In the genomic region with DNA sequence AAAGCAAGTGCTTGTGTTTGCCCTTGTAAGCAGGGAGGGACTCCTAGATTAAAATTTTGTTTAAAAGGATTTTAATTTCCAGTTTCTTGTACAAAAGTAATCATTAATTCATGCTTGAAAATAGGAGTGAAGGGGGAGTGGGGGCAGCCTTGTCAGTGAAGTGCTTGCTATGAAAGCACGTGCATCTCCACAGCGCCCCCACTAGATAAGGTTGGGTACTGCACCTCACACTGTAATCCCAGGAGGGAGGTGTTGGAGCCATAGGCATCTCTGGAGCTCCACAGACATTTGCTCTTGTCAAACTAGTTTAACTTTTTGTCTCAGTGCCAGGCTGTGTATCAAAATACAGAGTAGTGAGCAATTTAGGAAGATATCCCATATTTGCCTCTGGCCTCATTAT, we compare ENCODE assay signal across 17 mouse cellular contexts.
DNase-seq lines count a peak whose midpoint lies in the region; ATAC-seq and TF ChIP-seq lines count a peak whose summit lies in the region.
"Had no signal": no experiment of that assay in that cellular context is flagged by ENCODE, and none has a peak within 500 bp of the region (broad histone marks: within the 10 kb centered on the region; RNA-seq: fewer than 3 reads in every experiment).

No protein-coding gene starts in this region.

- no peak overlapping the region for H3K4me2 ChIP-seq in forebrain, postnatal 0 days (ENCODE audit: low read depth)
- H3K4me2 ChIP-seq in forebrain, embryonic 14.5 days (ENCODE audit: low read length) = no peak overlapping the region
- H3K4me2 ChIP-seq: limb, embryonic 12.5 days; neural tube, embryonic 15.5 days had no signal

- H3K4me3 ChIP-seq in forebrain, postnatal 0 days (ENCODE audit: low read depth, low read length) = no peak overlapping the region
- no peak overlapping the region for H3K4me3 ChIP-seq in forebrain, embryonic 14.5 days (ENCODE audit: low read depth, low read length)
- no peak overlapping the region for H3K4me3 ChIP-seq in left cerebral cortex, adult 2 months
- H3K4me3 ChIP-seq in E14TG2a.4 (replicated peaks; ENCODE audit: low read length) = no peak overlapping the region
- H3K4me3 ChIP-seq in bone marrow, adult 2 months (replicated peaks; ENCODE audit: control insufficient read depth, low read depth, low read length) = no peak overlapping the region
- H3K4me3 ChIP-seq: embryonic facial prominence, embryonic 10.5 days; hindbrain, embryonic 10.5 days; limb, embryonic 12.5 days; neural tube, embryonic 15.5 days had no signal

- peak; percentile 41 for TF ChIP-seq CTCF in forebrain, postnatal 0 days (IDR thresholded peaks at IDR 0.05; ENCODE audit: low read depth)
- peak; percentile 26 for TF ChIP-seq CTCF in left cerebral cortex, adult 2 months (IDR thresholded peaks at IDR 0.05)
- peak; percentile 62 for TF ChIP-seq CTCF in E14TG2a.4 (conservative IDR thresholded peaks at IDR 0.05; ENCODE audit: low read length)
- 0 out of 2 replicates have a peak, but pooled peaks have one; percentile 13 for TF ChIP-seq CTCF in bone marrow, adult 2 months (IDR thresholded peaks at IDR 0.05; ENCODE audit: control insufficient read depth, insufficient read depth, low read length)

- no peaks in the 10 kb centered on the region for H3K9me3 ChIP-seq in forebrain, postnatal 0 days (ENCODE audit: low read length)
- no peaks in the 10 kb centered on the region for H3K9me3 ChIP-seq in forebrain, embryonic 14.5 days (replicated peaks; ENCODE audit: control insufficient read depth, low read length)
- no peaks in the 10 kb centered on the region for H3K9me3 ChIP-seq in E14TG2a.4 (ENCODE audit: low read length)
- H3K9me3 ChIP-seq: embryonic facial prominence, embryonic 10.5 days; hindbrain, embryonic 10.5 days; limb, embryonic 12.5 days; neural tube, embryonic 15.5 days had no signal

- ATAC-seq in forebrain, postnatal 0 days = no peak
- ATAC-seq in forebrain, embryonic 14.5 days = no peak
- no peak for ATAC-seq in frontal cortex, adult (ENCODE audit: low TSS enrichment)
- ATAC-seq: midbrain, embryonic 16.5 days had no signal

- no peak for DNase-seq in forebrain, postnatal 0 days
- DNase-seq in forebrain, embryonic 14.5 days (ENCODE audit: low spot score) = no peak
- no peak for DNase-seq in left cerebral cortex, adult 2 months (ENCODE audit: extremely low spot score in 1 of 2, low spot score in 2 of 2)
- DNase-seq in left cerebral cortex, adult 11 months (ENCODE audit: low spot score) = no peak
- no peak for DNase-seq in embryo, embryonic 9.5 days (ENCODE audit: extremely low spot score)
- DNase-seq: cerebellum, adult 9-10 months; right cerebral cortex, postnatal 14 days; thymus, postnatal 25 days had no signal

- H3K4me1 ChIP-seq in forebrain, postnatal 0 days (ENCODE audit: insufficient read depth) = no peaks in the 10 kb centered on the region
- H3K4me1 ChIP-seq in forebrain, embryonic 14.5 days (ENCODE audit: control insufficient read depth, insufficient read depth, low read length) = no peaks in the 10 kb centered on the region
- H3K4me1 ChIP-seq in E14TG2a.4 (replicated peaks; ENCODE audit: low read depth, low read length) = no peaks in the 10 kb centered on the region
- no peaks in the 10 kb centered on the region for H3K4me1 ChIP-seq in bone marrow, adult 2 months (ENCODE audit: control insufficient read depth, insufficient read depth, low read length)
- H3K4me1 ChIP-seq: embryonic facial prominence, embryonic 10.5 days; hindbrain, embryonic 10.5 days; limb, embryonic 12.5 days; neural tube, embryonic 15.5 days had no signal

- H3K27me3 ChIP-seq in forebrain, postnatal 0 days (ENCODE audit: insufficient read depth, low read length) = no peaks in the 10 kb centered on the region
- H3K27me3 ChIP-seq in forebrain, embryonic 14.5 days (replicated peaks; ENCODE audit: control insufficient read depth, insufficient read depth, low read length) = no peaks in the 10 kb centered on the region
- H3K27me3 ChIP-seq in E14TG2a.4 (ENCODE audit: insufficient read depth, low read length) = no peaks in the 10 kb centered on the region
- H3K27me3 ChIP-seq: limb, embryonic 12.5 days; neural tube, embryonic 15.5 days had no signal

- H3K27ac ChIP-seq in forebrain, postnatal 0 days (ENCODE audit: low read depth, low read length) = no peak overlapping the region
- no peak overlapping the region for H3K27ac ChIP-seq in forebrain, embryonic 14.5 days (ENCODE audit: low read depth, low read length)
- H3K27ac ChIP-seq in left cerebral cortex, adult 2 months = no peak overlapping the region
- H3K27ac ChIP-seq in bone marrow, adult 2 months (ENCODE audit: control insufficient read depth, insufficient read depth, low read depth, low read length, poor library complexity) = no peak overlapping the region
- H3K27ac ChIP-seq: embryonic facial prominence, embryonic 10.5 days; hindbrain, embryonic 10.5 days; limb, embryonic 12.5 days; macrophage; neural tube, embryonic 15.5 days had no signal

- intact Hi-C loops in left cerebral cortex, adult 2 months (cut with DNase I) = no loop called here

- H3K9ac ChIP-seq in forebrain, postnatal 0 days = no peak overlapping the region
- H3K9ac ChIP-seq in forebrain, embryonic 14.5 days (ENCODE audit: low read length) = no peak overlapping the region
- H3K9ac ChIP-seq: limb, embryonic 12.5 days; neural tube, embryonic 15.5 days had no signal

- WGBS in forebrain, postnatal 0 days = 36% methylated on average over 2 of the region's 2 CpGs
- 48% methylated on average over 2 of the region's 2 CpGs for WGBS in forebrain, embryonic 14.5 days
- WGBS in bone marrow, adult 2 months = 36% methylated on average over 2 of the region's 2 CpGs

- TF ChIP-seq POLR2A in bone marrow, adult 2 months (IDR thresholded peaks at IDR 0.05; ENCODE audit: borderline replicate concordance, control insufficient read depth, low read depth, low read length) = no peak

- no peaks in the 10 kb centered on the region for H3K36me3 ChIP-seq in forebrain, postnatal 0 days (ENCODE audit: insufficient read depth)
- H3K36me3 ChIP-seq in forebrain, embryonic 14.5 days (ENCODE audit: control insufficient read depth, insufficient read depth, low read length) = no peaks in the 10 kb centered on the region
- no peaks in the 10 kb centered on the region for H3K36me3 ChIP-seq in E14TG2a.4 (ENCODE audit: insufficient read depth, low read length)
- H3K36me3 ChIP-seq: embryonic facial prominence, embryonic 10.5 days; hindbrain, embryonic 10.5 days; limb, embryonic 12.5 days; neural tube, embryonic 15.5 days had no signal
